Mouse (Mus musculus) heart, embryonic 15.5 days (tissue): ENCODE measurements around the gene Uqcc1. TPM values are rescaled to one million over a fixed set of nuclear protein-coding genes. Genes with fewer than 3 reads are reported as not detected.

Experiments
- ATAC-seq: fragments of 200-750 bp; cut with Nextera tagmentation; replicated peaks from 2 replicates; pipeline ENCODE4 v1.8.0; 2017; ENCODE audit warnings: low read depth, moderate TSS enrichment; ENCODE audit not compliant: insufficient number of reproducible peaks, insufficient read depth, low FRiP score
- H3K27ac ChIP-seq: fragments of 300-500 bp; sonication (generic); 2 replicates; pipeline ENCODE4 v1.5.1; 2015; ENCODE audit warnings: mild to moderate bottlenecking, inconsistent platforms
- H3K27me3 ChIP-seq: fragments of 300-500 bp; sonication (generic); 2 replicates; pipeline ENCODE4 v1.6.1; 2015; ENCODE audit warnings: inconsistent platforms
- H3K36me3 ChIP-seq: fragments of 300-500 bp; sonication (generic); 2 replicates; pipeline ENCODE4 v1.6.1; 2015; ENCODE audit warnings: mild to moderate bottlenecking, inconsistent platforms
- H3K4me1 ChIP-seq: fragments of 300-500 bp; sonication (generic); replicated peaks from 2 replicates; pipeline ENCODE4 v1.6.1; 2015; ENCODE audit warnings: inconsistent platforms
- H3K4me2 ChIP-seq: fragments of 300-500 bp; sonication (generic); 2 replicates; pipeline ENCODE4 v1.6.1; 2015; ENCODE audit warnings: inconsistent platforms, mild to moderate bottlenecking, moderate library complexity
- H3K4me3 ChIP-seq: fragments of 300-500 bp; sonication (generic); 2 replicates; pipeline ENCODE4 v1.5.1; 2015; ENCODE audit warnings: mild to moderate bottlenecking, inconsistent platforms
- H3K9ac ChIP-seq: fragments of 300-500 bp; sonication (generic); 2 replicates; pipeline ENCODE4 v1.6.1; 2015; ENCODE audit warnings: mild to moderate bottlenecking, inconsistent platforms
- H3K9me3 ChIP-seq: fragments of 300-500 bp; sonication (generic); replicated peaks from 2 replicates; pipeline ENCODE4 v1.6.1; 2016; ENCODE audit warnings: inconsistent platforms
- WGBS: fragments of 180-500 bp; shearing (Covaris S2); methylation state at CpG from one replicate; pipeline ENCODE4 v1.1.7; 2015; ENCODE audit warnings: mixed read lengths; 5-methylcytosine and 5-hydroxymethylcytosine counted together
- polyA plus RNA-seq: library from polyadenylated mRNA; unstranded; fragments of >200 nt; fragmentation: Nextera tagmentation; extraction: Ambion mirVana; gene quantifications from 2 replicates; pipeline ENCODE4 v1.2.1, GENCODE M21; 2015

The Uqcc1 gene
- polyA plus RNA-seq, 1 experiment from 2014 or later, result 134 TPM

DNA sequence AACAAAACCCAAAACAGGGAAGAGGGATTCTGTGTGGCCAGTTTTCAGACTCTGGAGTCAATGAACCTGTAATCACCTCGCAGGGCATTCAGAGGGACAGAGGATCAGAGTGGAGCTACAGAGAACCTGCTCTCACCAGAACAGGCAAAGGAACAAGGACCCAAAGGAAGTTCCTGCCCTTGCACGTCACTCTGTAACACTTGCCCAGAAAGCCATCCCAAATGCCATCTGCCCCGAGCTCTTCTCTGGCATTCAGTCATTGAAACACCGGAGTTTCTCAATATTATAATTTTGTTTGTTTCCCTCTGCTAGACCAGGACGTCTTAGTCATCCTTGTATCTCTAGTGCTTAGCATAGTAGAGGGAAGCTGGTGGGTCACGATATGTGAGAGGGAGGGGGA, 56.5 kb downstream of the Uqcc1 start:
- no peak for ATAC-seq
- no peak overlapping the region for H3K9ac ChIP-seq
- 0 out of 2 replicates have a peak, but pooled peaks cover 2% of the 10 kb centered on the region for H3K4me1 ChIP-seq
- no peaks in the 10 kb centered on the region for H3K27me3 ChIP-seq
- peaks cover 31% of the 10 kb centered on the region; the same call in 1 of the 2 replicates for H3K36me3 ChIP-seq
- 81% methylated on average over 6 of the region's 6 CpGs for WGBS
- H3K9me3 ChIP-seq, result no peaks in the 10 kb centered on the region
- H3K4me2 ChIP-seq, result no peak overlapping the region
- H3K27ac ChIP-seq, result no peak overlapping the region
- H3K4me3 ChIP-seq, result no peak overlapping the region

DNA sequence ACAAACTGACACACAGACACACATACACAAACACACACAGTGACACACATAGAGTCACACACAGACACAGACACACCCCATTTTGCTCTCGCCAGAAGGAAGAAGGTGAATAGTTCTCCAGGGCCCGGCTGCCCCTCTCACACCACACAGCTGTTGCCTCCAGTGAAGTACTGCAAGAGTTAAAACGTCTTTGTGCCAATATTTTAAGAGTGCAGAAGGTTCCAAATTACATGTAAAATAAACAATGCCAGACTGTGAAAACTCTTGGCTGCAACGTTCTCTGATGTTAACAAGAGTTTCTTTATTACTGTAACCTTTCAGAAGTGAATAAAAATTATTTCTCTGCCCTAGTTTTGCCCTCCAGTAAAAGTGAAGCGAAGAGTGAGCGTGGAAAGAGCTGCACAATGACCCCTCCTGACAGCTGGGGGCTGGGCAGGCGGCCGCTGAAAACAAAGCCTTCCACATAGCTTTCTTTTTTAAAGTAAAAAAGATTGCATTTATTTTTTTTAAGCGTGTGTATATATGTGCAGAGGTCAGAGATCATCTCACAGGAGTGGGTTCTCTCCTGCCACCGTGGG, 57.1 kb downstream of the Uqcc1 start:
- Histone ChIP-seq H3K4me3 (no peak overlapping the region), H3K9ac (no peak overlapping the region), H3K36me3 (peaks cover 36% of the 10 kb centered on the region; the same call in 1 of the 2 replicates), H3K4me1 (0 out of 2 replicates have a peak, but pooled peaks cover 2% of the 10 kb centered on the region), H3K9me3 (no peaks in the 10 kb centered on the region), H3K27me3 (no peaks in the 10 kb centered on the region), H3K27ac (no peak overlapping the region), H3K4me2 (no peak overlapping the region)
- 69% methylated on average over 10 of the region's 10 CpGs for WGBS
- ATAC-seq, result no peak

GRCm38 (mm10) chr2:155872486-155872885, 57.6 kb downstream of the Uqcc1 start:
- WGBS, result 67% methylated on average over 8 of the region's 8 CpGs
- H3K4me3 ChIP-seq, result no peak overlapping the region
- H3K36me3 ChIP-seq, result peaks cover 37% of the 10 kb centered on the region; the same call in 1 of the 2 replicates

DNA sequence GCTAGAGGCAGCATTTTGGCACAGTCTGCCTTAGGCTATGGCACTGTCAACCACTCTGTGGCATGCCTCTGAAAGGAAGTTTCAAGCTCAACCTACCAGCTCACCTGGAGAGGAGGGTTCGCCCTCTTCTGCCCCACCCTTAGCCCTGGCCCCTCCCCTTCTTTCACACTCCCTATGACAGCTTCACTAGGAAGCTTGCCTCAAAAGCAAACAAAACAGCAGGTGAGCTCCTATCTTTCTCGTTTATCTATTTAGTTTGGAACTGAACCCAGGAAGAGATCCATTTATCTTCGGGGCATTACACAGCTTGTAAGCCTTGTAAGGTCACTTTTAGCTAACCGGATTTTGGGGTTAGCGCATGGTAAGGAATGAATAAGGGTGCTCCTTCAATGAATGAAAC, 60.3 kb downstream of the Uqcc1 start:
- H3K36me3 ChIP-seq, result peaks cover 19% of the 10 kb centered on the region; the same call in 1 of the 2 replicates
- WGBS, result 69% methylated on average over 5 of the region's 5 CpGs
- H3K27ac ChIP-seq, result no peak overlapping the region

More at GRCm38 (mm10) chr2:155872486-155872885, 57.6 kb downstream of the Uqcc1 start:
- no peak for ATAC-seq
- no peak overlapping the region for H3K27ac ChIP-seq
- no peaks in the 10 kb centered on the region for H3K9me3 ChIP-seq
- H3K4me2 ChIP-seq, result no peak overlapping the region
- 0 out of 2 replicates have a peak, but pooled peaks cover 2% of the 10 kb centered on the region for H3K4me1 ChIP-seq
- H3K27me3 ChIP-seq, result no peaks in the 10 kb centered on the region
- H3K9ac ChIP-seq, result no peak overlapping the region

DNA sequence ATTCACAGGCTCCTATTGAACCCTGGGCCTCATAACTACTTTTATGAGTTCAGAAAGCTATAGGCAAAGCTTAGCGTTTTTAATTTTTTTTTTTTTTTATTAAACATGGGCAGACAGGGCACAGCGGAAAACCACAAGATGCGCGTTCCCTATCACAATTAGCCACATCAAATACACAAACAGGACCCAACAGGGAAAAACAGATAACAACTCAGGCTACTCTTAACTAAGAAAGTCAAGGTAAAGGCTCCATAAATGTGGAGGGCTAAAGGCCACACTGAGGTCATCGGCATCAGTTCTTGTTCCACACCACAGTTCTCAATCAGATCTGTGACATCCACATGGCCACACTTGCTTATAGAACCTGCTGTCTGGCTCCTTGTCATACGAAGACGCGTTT, 61.8 kb downstream of the Uqcc1 start:
- no peak overlapping the region for H3K27ac ChIP-seq
- WGBS, result 93% methylated on average over 8 of the region's 8 CpGs
- H3K9ac ChIP-seq, result no peak overlapping the region
- H3K27me3 ChIP-seq, result no peaks in the 10 kb centered on the region
- H3K4me2 ChIP-seq, result no peak overlapping the region
- H3K9me3 ChIP-seq, result no peaks in the 10 kb centered on the region
- no peaks in the 10 kb centered on the region for H3K4me1 ChIP-seq
- peaks cover 16% of the 10 kb centered on the region; the same call in 1 of the 2 replicates for H3K36me3 ChIP-seq
- no peak for ATAC-seq
- no peak overlapping the region for H3K4me3 ChIP-seq

More for the DNA sequence above, 60.3 kb downstream of the Uqcc1 start:
- Histone ChIP-seq H3K27me3 (no peaks in the 10 kb centered on the region), H3K9ac (no peak overlapping the region), H3K4me3 (no peak overlapping the region), H3K9me3 (no peaks in the 10 kb centered on the region), H3K4me1 (0 out of 2 replicates have a peak, but pooled peaks cover 2% of the 10 kb centered on the region), H3K4me2 (no peak overlapping the region)
- no peak for ATAC-seq

DNA sequence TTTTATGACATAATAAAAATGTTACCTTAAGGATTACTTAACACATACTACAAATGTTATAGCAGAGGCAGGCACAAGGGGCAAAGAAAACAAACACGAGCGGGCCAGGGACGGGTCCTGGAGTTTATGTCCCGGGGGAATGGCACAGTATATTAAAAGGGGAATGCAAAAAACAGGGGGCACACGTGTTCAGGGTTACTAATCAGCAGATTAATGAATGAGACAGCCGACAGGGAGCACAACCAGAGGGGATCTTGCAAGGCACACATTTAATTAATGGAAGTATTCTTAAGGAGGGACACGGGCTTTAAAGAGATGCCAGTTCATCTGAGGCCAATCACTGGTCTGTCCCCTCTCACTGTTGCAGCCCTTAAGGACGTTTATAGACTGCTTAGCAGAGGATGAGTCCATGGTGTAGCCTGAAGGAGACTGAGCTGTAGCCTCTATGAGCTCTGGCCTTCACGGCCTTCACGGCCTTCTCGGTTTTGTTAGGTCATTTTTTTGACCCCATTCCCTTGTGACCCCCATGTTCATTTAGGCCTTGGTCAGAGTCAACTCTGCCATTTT, 66.7 kb downstream of the Uqcc1 start:
- Histone ChIP-seq H3K4me1 (no peaks in the 10 kb centered on the region), H3K4me3 (no peak overlapping the region), H3K9me3 (no peaks in the 10 kb centered on the region), H3K27ac (no peak overlapping the region), H3K27me3 (no peaks in the 10 kb centered on the region), H3K4me2 (no peak overlapping the region), H3K36me3 (0 out of 2 replicates have a peak, but pooled peaks cover 9% of the 10 kb centered on the region), H3K9ac (no peak overlapping the region)
- 75% methylated on average over 11 of the region's 11 CpGs for WGBS
- ATAC-seq, result no peak

- Histone ChIP-seq H3K27ac (no peak overlapping the region), H3K9ac (no peak overlapping the region), H3K4me3 (no peak overlapping the region), H3K9me3 (no peaks in the 10 kb centered on the region), H3K36me3 (0 out of 2 replicates have a peak, but pooled peaks cover 6% of the 10 kb centered on the region), H3K4me1 (no peaks in the 10 kb centered on the region), H3K4me2 (no peak overlapping the region), H3K27me3 (no peaks in the 10 kb centered on the region)
- no peak for ATAC-seq
- WGBS, result 83% methylated on average over 13 of the region's 13 CpGs
These were observed 67.4 kb downstream of the Uqcc1 start for GRCm38 (mm10) chr2:155862573-155863300.

DNA sequence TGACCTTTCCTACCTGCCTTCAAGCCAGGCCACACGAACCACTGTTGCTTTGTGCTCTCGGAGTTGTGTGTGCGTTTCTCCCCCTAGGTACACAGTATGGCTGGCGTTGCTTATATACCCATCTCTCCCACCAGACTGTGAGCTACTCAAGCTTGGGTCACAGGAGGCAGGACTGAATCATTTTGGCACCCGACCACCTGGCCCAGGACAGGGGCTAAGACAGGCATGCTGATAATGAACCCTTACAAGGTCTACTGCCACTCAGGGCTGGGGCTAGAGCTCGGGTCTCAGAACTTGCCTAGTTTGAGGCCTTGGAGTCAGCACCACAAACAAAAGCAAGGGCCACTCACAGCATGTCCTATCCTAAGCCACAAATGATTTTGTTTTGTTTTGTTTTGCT, 68.5 kb downstream of the Uqcc1 start:
- peaks cover 9% of the 10 kb centered on the region; the same call in 1 of the 2 replicates for H3K36me3 ChIP-seq
- no peak overlapping the region for H3K4me2 ChIP-seq
- H3K4me1 ChIP-seq, result no peaks in the 10 kb centered on the region
- no peak overlapping the region for H3K4me3 ChIP-seq
- H3K27ac ChIP-seq, result no peak overlapping the region
- 87% methylated on average over 6 of the region's 6 CpGs for WGBS
- no peak for ATAC-seq
- no peaks in the 10 kb centered on the region for H3K9me3 ChIP-seq
- H3K9ac ChIP-seq, result no peak overlapping the region
- no peaks in the 10 kb centered on the region for H3K27me3 ChIP-seq

DNA sequence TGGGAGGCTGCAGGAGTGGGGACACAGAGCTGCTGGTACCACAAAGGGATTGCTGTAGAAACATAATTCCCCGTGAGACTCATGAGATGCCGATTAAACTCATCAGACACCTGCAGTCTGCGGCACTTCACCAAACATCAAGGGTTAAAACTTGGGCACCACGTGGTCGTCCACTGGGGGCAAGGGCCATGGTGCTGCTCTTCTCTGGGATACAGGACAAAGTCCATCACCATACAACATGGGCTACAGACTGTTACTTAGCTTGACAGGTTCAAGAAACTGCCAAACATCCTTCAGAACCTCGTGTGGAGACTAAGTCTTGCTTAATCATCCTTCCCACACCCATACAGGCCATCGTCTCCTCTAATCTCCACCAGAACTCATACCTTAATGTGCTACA, 70.0 kb downstream of the Uqcc1 start:
- no peak for ATAC-seq
- Histone ChIP-seq H3K9ac (no peak overlapping the region), H3K27me3 (no peaks in the 10 kb centered on the region), H3K27ac (no peak overlapping the region), H3K9me3 (no peaks in the 10 kb centered on the region), H3K4me1 (no peaks in the 10 kb centered on the region), H3K4me3 (no peak overlapping the region), H3K36me3 (peaks cover 14% of the 10 kb centered on the region; the same call in 1 of the 2 replicates), H3K4me2 (no peak overlapping the region)
- 86% methylated on average over 7 of the region's 7 CpGs for WGBS

DNA sequence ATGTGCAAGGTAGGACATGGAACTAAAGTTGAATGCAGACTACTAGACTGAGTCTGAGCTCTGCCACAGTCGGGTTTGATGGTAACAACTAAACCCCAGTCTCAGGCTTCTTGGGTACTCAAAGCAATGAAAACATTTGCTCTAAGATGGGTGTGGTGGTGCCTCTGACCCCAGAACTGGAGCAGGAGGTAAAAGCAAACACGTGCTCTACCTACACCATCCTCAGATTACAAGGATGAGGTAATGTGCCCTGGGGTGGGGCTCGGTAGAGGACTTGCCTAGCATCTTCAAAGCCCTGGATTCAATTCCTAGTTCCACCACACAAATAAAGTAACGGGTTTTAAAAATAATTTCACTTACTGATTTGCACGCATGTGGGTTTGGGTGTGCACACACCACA, 77.6 kb downstream of the Uqcc1 start:
- H3K4me3 ChIP-seq, result no peak overlapping the region
- no peak overlapping the region for H3K4me2 ChIP-seq
- H3K27me3 ChIP-seq, result no peaks in the 10 kb centered on the region
- no peak overlapping the region for H3K27ac ChIP-seq
- no peak for ATAC-seq
- H3K9me3 ChIP-seq, result no peaks in the 10 kb centered on the region
- 86% methylated on average over 5 of the region's 5 CpGs for WGBS
- no peaks in the 10 kb centered on the region for H3K4me1 ChIP-seq
- peaks cover 52% of the 10 kb centered on the region for H3K36me3 ChIP-seq
- H3K9ac ChIP-seq, result no peak overlapping the region

DNA sequence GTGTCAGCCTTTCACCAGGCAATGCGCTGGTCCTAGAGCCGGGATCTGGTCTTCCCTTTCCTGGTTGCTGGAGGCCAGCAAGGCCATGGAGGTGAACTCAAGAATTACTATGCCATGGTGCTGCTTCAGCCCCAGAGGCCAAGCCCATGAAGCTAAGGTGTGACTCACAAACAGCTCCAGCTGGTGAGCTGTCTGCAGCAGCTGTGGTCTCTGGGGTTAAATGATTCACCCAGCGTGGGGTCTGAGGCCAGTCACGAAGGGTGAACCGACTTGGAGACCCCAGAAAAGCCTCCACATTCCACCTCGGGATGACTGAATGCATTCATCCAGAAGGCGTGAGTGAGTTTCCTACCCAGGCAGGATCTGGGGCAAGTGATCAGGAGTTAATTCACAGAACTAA, 80.0 kb downstream of the Uqcc1 start:
- 80% methylated on average over 7 of the region's 7 CpGs for WGBS
- no peaks in the 10 kb centered on the region for H3K27me3 ChIP-seq
- no peaks in the 10 kb centered on the region for H3K4me1 ChIP-seq
- no peak overlapping the region for H3K4me3 ChIP-seq
- no peak for ATAC-seq
- H3K36me3 ChIP-seq, result peaks cover 57% of the 10 kb centered on the region
- H3K9ac ChIP-seq, result no peak overlapping the region
- H3K4me2 ChIP-seq, result no peak overlapping the region
- H3K9me3 ChIP-seq, result no peaks in the 10 kb centered on the region
- H3K27ac ChIP-seq, result no peak overlapping the region
